Mouse (Mus musculus): ENCODE measurements around the gene Gm28845.

The Gm28845 gene

GRCm38 (mm10) chr1:65119438-65119837, at the start of gene Gm28845:
TSS of gene Gm28845 (minus strand) at chr1:65119558.
- DNase-seq = no peak

- no peak for DNase-seq
These were observed 48.1 kb upstream of the Gm28845 start for GRCm38 (mm10) chr1:65167496-65167895.

GRCm38 (mm10) chr1:65162210-65162609, 42.9 kb upstream of the Gm28845 start:
- peak; percentile 27 for DNase-seq

- no peak for DNase-seq
These were observed 36.8 kb upstream of the Gm28845 start for GRCm38 (mm10) chr1:65156111-65156510.

- DNase-seq = peak; percentile 79
These were observed 35.5 kb upstream of the Gm28845 start for GRCm38 (mm10) chr1:65154814-65155213.

GRCm38 (mm10) chr1:65147971-65148370, 28.6 kb upstream of the Gm28845 start:
- no peak for DNase-seq

GRCm38 (mm10) chr1:65147326-65147725, 28.0 kb upstream of the Gm28845 start:
- DNase-seq = no peak

- DNase-seq = no peak
These were observed 27.2 kb upstream of the Gm28845 start for GRCm38 (mm10) chr1:65146601-65147000.

- DNase-seq = no peak
These were observed 25.4 kb upstream of the Gm28845 start for GRCm38 (mm10) chr1:65144783-65145182.

GRCm38 (mm10) chr1:65137560-65137959, 18.2 kb upstream of the Gm28845 start:
- no peak for DNase-seq

- DNase-seq = no peak
These were observed 13.5 kb upstream of the Gm28845 start for GRCm38 (mm10) chr1:65132833-65133232.

GRCm38 (mm10) chr1:65131671-65132070, 12.3 kb upstream of the Gm28845 start:
- DNase-seq = no peak

GRCm38 (mm10) chr1:65130226-65130625, 10.9 kb upstream of the Gm28845 start:
- no peak for DNase-seq

GRCm38 (mm10) chr1:65129634-65130180, 10.3 kb upstream of the Gm28845 start:
- no peak for DNase-seq

GRCm38 (mm10) chr1:65122574-65123372, 3.4 kb upstream of the Gm28845 start, which contains the start of gene D630023F18Rik:
TSS of gene D630023F18Rik (minus strand) at chr1:65123214.
- no peak for DNase-seq

GRCm38 (mm10) chr1:65118150-65118913, 1.0 kb downstream of the Gm28845 start:
- DNase-seq = peak; percentile 49

GRCm38 (mm10) chr1:65113536-65114172, 5.7 kb downstream of the Gm28845 start:
- DNase-seq = peak; percentile 21

- DNase-seq = peak; percentile 20
These were observed 6.6 kb downstream of the Gm28845 start for GRCm38 (mm10) chr1:65112807-65113196.

- peak; percentile 85 for DNase-seq
These were observed 7.1 kb downstream of the Gm28845 start for GRCm38 (mm10) chr1:65112031-65112806.

- no peak for DNase-seq
These were observed 9.5 kb downstream of the Gm28845 start for GRCm38 (mm10) chr1:65109756-65110435.

- no peak for DNase-seq
These were observed 10.2 kb downstream of the Gm28845 start for GRCm38 (mm10) chr1:65109196-65109595.

All from kidney, postnatal 10 days (tissue).